Mouse (Mus musculus) lung, postnatal 36 days (tissue): ENCODE measurements at regions not wholly inside any gene's neighbourhood (a gene's known extent, or its start where the extent isn't known, plus 50 kb on each side); places are given as distances from the start of the nearest gene placed in this dataset.

ENCODE experiments used
- DNase-seq: peaks from one replicate; pipeline ENCODE4 v3.0.0; 2022; ENCODE audit warnings: mixed read lengths

DNA sequence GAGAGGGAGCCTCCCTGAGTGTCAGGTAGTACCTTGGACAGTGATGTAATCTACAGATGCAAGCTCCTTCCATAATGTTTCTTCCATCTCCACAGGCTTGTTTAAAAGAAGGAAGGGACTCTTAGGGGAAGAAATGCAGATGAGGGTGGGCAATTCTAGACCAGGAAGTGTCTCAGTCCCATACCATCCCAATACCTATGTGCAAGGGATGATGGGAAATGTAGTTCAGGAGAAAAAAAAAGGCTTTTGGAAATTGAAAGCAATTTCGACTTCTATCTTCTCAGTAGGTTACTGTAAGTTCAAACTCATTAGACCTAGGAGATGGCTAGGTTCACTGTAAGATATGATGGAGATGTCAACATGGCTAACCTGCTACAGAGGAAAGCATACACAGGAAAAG, 68.3 kb downstream of the Cd83 start:
- no peak for DNase-seq

DNA sequence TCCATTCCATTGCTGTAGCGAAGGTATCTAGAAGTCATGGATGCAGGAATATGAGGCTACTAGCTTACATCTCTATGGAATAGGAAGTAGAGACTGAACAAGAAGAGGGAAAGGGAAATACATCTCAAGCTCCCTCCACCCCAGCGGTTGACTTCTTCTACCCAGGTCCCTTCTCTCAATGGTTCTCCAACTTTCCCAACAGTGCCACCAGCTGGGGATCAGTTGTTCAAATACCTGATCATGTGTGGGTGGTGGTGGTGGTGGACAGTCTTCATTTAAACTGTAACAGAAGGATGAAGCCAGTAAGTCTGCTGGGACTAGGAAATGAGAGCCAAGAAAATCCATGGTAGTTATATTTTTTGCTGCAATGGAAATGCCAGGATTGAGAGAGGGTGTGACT, 70.4 kb downstream of the Cd83 start:
- DNase-seq: no peak

DNA sequence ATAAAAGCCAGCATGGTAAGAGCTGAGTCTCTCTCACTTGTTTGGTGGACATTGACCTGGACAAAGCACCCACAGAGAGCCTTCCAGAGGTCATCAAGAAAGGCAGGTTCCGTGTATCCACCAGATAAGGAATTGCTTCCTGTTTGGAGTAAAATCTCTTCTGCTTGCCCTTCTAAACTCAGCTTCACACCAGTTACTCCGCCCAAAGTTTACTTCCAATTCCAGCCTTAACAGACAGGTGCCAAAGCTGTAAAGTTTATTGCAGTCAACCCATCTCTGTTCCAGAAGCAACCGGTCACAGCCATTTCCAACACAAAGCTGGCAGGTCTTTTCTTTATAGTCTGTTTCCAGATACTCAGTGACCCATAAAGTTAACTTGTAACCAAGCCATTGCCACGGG, 76.4 kb downstream of the Cd83 start:
- DNase-seq: no peak

GRCm38 (mm10) chr13:43861424-43861823, 76.8 kb downstream of the Cd83 start:
- DNase-seq: no peak

DNA sequence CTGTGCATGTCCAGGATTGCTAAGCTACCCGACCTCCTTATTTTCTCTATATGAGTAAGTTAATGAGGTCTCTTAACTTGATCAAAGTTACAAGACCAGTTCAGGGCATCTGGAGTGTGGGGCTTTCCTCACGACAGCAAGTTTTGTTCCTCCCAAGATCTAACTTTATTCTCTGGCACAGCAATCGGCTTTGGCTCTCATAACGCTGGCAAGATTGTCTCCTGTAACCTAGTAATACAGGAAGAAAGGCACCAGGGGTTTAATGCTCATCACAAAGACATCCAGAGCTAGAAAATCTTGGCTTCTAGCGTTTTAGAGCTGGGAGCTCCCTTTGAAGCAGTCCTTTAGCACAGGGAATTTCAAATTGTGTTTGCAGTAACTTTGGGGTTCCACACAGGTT, 77.5 kb downstream of the Cd83 start:
- DNase-seq: no peak

GRCm38 (mm10) chr13:43862586-43862985, 78.0 kb downstream of the Cd83 start:
- no peak for DNase-seq

GRCm38 (mm10) chr13:43863581-43864100, 79.1 kb downstream of the Cd83 start:
- DNase-seq: no peak

GRCm38 (mm10) chr13:43864153-43864861, 79.7 kb downstream of the Cd83 start:
- DNase-seq: peak; percentile 100

GRCm38 (mm10) chr13:43865036-43865435, 80.5 kb downstream of the Cd83 start:
- DNase-seq: peak; percentile 31

DNA sequence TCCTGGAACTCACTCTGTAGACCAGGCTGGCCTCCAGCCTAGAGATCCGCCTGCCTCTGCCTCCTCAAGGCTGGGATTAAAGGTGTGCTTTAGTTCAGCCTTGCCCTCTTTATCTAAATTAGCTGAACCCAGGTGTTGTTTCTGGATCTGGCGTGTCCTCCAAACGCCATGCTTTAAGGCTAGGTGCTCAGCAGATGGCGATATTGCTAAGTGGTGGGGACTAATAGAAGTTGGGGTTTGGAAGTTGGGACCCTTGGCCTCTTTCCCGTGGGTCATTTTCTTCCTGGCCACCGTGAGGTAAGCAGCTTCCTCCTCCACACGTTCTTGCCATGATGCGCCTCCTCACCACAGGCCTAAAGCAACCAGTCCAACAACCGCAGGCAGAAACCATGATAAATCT, 91.3 kb downstream of the Cd83 start:
- no peak for DNase-seq

- DNase-seq: no peak
Observed at GRCm38 (mm10) chr13:43887284-43887683, 102.7 kb downstream of the Cd83 start.

- no peak for DNase-seq
Observed at GRCm38 (mm10) chr13:43891928-43892327, 107.4 kb downstream of the Cd83 start.

- no peak for DNase-seq
Observed at GRCm38 (mm10) chr13:43895990-43896389, 111.4 kb downstream of the Cd83 start.

DNA sequence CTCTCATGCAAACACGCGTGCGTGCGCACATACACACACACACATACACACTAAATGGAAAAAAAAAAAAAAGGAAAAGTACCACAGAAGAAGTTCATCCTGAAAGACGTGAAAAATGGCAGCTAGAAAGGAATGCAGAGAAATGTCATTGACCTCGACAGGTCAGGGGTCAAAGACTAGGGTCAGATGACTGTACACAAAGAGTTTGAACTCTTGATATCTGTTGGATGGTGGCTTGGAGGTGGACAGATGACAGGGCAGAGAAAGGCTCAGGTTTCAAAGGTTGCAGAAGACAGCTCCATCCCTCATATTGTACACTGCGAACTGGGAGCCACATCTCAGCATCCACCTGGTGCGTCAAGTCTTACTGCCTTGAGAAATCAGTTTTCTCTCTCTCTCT, 112.5 kb downstream of the Cd83 start:
- no peak for DNase-seq

GRCm38 (mm10) chr13:43898555-43899258, 114.1 kb downstream of the Cd83 start:
- peak; percentile 26 for DNase-seq

- no peak for DNase-seq
Observed at GRCm38 (mm10) chr13:43900115-43900514, 115.5 kb downstream of the Cd83 start.

GRCm38 (mm10) chr13:43900758-43901157, 116.2 kb downstream of the Cd83 start:
- no peak for DNase-seq

GRCm38 (mm10) chr13:43903391-43903790, 118.8 kb downstream of the Cd83 start:
- no peak for DNase-seq

DNA sequence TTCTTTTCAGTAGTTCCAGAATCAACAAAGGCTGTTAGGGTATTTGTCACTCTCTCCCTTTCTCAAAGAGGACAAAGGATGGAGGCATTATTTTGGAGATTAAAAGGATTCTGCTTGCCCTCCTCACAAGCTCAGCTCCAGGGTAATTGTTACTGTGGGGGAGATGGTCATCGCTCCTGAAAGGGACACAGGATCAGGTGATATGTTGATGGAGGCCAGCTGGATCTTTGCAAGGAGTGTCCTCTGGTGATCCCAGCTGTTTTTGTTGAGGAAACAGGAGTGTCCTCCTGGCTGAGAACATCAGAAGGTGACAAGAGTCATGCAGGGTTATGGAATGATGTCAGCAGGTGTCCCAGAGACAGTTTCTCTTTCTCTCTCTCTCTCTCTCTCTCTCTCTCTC, 119.7 kb downstream of the Cd83 start:
- DNase-seq: no peak

DNA sequence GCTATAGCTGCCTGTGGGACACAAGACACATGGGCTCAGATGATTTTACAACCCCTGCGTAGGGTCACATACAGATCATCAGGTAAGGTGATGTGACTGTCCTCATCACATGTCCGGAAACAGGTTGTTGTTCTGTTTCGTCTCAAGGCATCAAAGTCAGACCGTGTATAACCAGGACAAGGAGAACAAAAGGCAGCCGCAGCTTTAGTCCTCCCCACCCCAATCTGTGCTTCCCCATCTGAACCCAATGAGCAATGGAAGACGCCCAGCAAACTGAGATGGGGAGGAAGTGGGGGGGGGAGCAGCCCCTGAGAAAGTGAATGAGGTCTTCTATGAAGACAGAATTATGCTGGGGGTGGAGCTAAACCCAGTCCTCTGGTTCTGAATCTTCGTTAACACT, 121.7 kb downstream of the Cd83 start:
- DNase-seq: no peak

DNA sequence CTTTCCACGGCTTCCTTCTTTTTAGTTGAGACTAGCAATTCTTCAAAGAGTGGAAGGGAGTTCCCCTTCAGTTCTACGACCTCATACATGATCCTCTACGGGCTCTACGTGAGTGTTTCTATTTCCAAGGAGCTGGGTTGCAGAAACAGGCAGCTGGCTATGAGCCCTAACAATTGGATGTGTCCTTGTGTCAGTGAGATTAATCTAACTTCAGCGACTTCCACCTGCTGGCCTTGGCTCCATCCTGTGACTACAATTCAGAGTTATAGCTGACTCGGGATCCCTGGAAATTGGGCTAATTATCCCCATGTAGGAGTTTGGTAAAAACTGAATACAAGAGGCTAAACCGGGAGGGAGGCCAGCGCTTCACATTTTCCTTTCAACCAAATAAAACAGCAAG, 122.8 kb downstream of the Cd83 start:
- DNase-seq: no peak

GRCm38 (mm10) chr13:43908041-43908644, 123.6 kb downstream of the Cd83 start:
- peak; percentile 15 for DNase-seq

GRCm38 (mm10) chr13:43909933-43910332, 125.4 kb downstream of the Cd83 start:
- no peak for DNase-seq

GRCm38 (mm10) chr13:43913476-43913875, 128.9 kb downstream of the Cd83 start:
- DNase-seq: no peak
